Comparison of ENCODE assay signal across 24 mouse cellular contexts in the genomic region with DNA sequence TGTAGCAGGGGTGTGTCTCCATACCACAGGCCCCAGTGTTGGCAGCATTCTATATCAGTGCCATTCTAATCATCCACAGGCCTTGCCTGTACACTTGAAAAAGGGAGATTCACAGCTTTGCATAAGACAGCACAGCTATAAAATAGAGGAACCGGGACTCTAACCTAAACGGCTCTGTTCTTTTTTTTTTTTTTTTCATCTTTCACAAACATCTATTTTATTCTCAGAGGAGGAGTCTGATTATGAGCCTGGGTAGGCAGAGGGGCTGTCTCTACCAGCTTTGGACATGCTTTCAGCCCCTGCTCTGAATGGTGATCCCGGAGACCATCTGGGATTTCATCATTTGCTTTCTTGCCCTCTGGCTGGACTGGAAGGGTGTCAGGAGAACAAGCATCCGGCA.
DNase-seq lines count a peak whose midpoint lies in the region; ATAC-seq and TF ChIP-seq lines count a peak whose summit lies in the region.
"Had no signal": no experiment of that assay in that cellular context is flagged by ENCODE, and none has a peak within 500 bp of the region (broad histone marks: within the 10 kb centered on the region; RNA-seq: fewer than 3 reads in every experiment).

No protein-coding gene starts in this region.

- dilution Hi-C loops in CH12.LX (cut with MboI; ENCODE audit: extremely low pct_ligation_motif_present, extremely low pct_unique_long_range_greater_than_20kb, low sequenced_read_pairs): no loop called here

- WGBS in forebrain, embryonic 16.5 days: 89% methylated on average over 4 of the region's 4 CpGs

- H3K4me1 ChIP-seq in CH12.LX (ENCODE audit: control insufficient read depth in 1 of 2, insufficient read depth in 2 of 2): peaks cover 0 to 13% of the 10 kb centered on the region in 2 experiments; a peak in 2 of 4 replicates
- no peaks in the 10 kb centered on the region for H3K4me1 ChIP-seq in forebrain, embryonic 16.5 days (replicated peaks; ENCODE audit: control insufficient read depth, insufficient read depth, low read length)

- H3K4me2 ChIP-seq in CH12.LX (ENCODE audit: insufficient read depth, low read depth, poor library complexity, severe bottlenecking): no peak overlapping the region
- no peak overlapping the region for H3K4me2 ChIP-seq in forebrain, embryonic 16.5 days (ENCODE audit: low read length)

- in situ Hi-C loops in CH12.LX (cut with MboI; ENCODE audit: low pct_ligation_motif_present, low pct_unique_long_range_greater_than_20kb, low sequenced_read_pairs): no loop called here

- H3K9me3 ChIP-seq in CH12.LX (replicated peaks; ENCODE audit: low read length): no peaks in the 10 kb centered on the region
- no peaks in the 10 kb centered on the region for H3K9me3 ChIP-seq in forebrain, embryonic 16.5 days (ENCODE audit: control insufficient read depth, low read length)

- H3K36me3 ChIP-seq in CH12.LX (replicated peaks in 1 of 2; ENCODE audit: control insufficient read depth in 1 of 2, insufficient read depth in 1 of 2, low read length in 1 of 2): no peaks in the 10 kb centered on the region
- no peaks in the 10 kb centered on the region for H3K36me3 ChIP-seq in splenic B cell, adult 2 months (ENCODE audit: control insufficient read depth, insufficient read depth, low read length, poor library complexity, severe bottlenecking)
- H3K36me3 ChIP-seq in forebrain, embryonic 16.5 days (ENCODE audit: control insufficient read depth, insufficient read depth): no peaks in the 10 kb centered on the region
- H3K36me3 ChIP-seq: G1E had no signal

- no peak for TF ChIP-seq RAD21 in CH12.LX (IDR thresholded peaks at IDR 0.05; ENCODE audit: low read depth, low read length)

- no peak for TF ChIP-seq EP300 in CH12.LX (IDR thresholded peaks at IDR 0.05; ENCODE audit: low read length)

- H3K79me2 ChIP-seq in CH12.LX (replicated peaks; ENCODE audit: control insufficient read depth, extremely low read depth, insufficient read depth, poor library complexity, severe bottlenecking): no peaks in the 10 kb centered on the region

- H3K27ac ChIP-seq in CH12.LX (ENCODE audit: insufficient read depth, low read depth): no peak overlapping the region
- H3K27ac ChIP-seq in forebrain, embryonic 16.5 days (ENCODE audit: low read length): no peak overlapping the region

- no peak for TF ChIP-seq POLR2A in CH12.LX (IDR thresholded peaks at IDR 0.05; ENCODE audit: low read depth, low read length)

- H3K27me3 ChIP-seq in CH12.LX (replicated peaks): no peaks in the 10 kb centered on the region
- H3K27me3 ChIP-seq in splenic B cell, adult 2 months (ENCODE audit: control insufficient read depth, insufficient read depth, low read length, poor library complexity, severe bottlenecking): no peaks in the 10 kb centered on the region
- no peaks in the 10 kb centered on the region for H3K27me3 ChIP-seq in forebrain, embryonic 16.5 days (replicated peaks; ENCODE audit: control insufficient read depth, insufficient read depth, low read length)
- H3K27me3 ChIP-seq: Patski had no signal

- no peak overlapping the region for H3K9ac ChIP-seq in CH12.LX (ENCODE audit: insufficient read depth, low read depth)
- H3K9ac ChIP-seq in forebrain, embryonic 16.5 days (replicated peaks; ENCODE audit: low read depth, low read length): no peak overlapping the region

- no peak for ATAC-seq in forebrain, embryonic 16.5 days
- ATAC-seq: activated CD4-positive, CD25-positive, alpha-beta regulatory T cell, adult 4 months; CD4-positive, CD25-positive, alpha-beta regulatory T cell, adult 4 months; Patski had no signal

- no peak overlapping the region for H3K4me3 ChIP-seq in CH12.LX (replicated peaks in 1 of 3; ENCODE audit: low read depth in 2 of 3, low read length in 2 of 3, poor library complexity in 1 of 3)
- H3K4me3 ChIP-seq in forebrain, embryonic 16.5 days (replicated peaks; ENCODE audit: low read length): no peak overlapping the region

- TF ChIP-seq CTCF in CH12.LX (conservative IDR thresholded peaks at IDR 0.05 in 1 of 2, IDR thresholded peaks at IDR 0.05 in 1 of 2; ENCODE audit: low read depth in 2 of 2, low read length in 2 of 2): no peak

- peak; percentile 61 for DNase-seq in heart, adult 11 months
- DNase-seq in heart, adult 8-10 months (ENCODE audit: low spot score): no peak
- DNase-seq in A20 (ENCODE audit: low read depth, low spot score) (peak; percentile 7), CH12.LX (ENCODE audit: extremely low read depth) (no peak)
- DNase-seq in splenic B cell, adult 2 months (ENCODE audit: low read depth, low spot score): peak; percentile 25
- no peak for DNase-seq in c-Kit-positive CD71-positive TER-119-positive erythroid progenitor cells, embryonic 14.5 days (ENCODE audit: low spot score)
- no peak for DNase-seq in cerebellum, postnatal 4 days (ENCODE audit: low spot score in 2 of 2)
- DNase-seq: adrenal gland, adult 2 months; adrenal gland, adult 8-10 months; adrenal gland, postnatal 10 days; adrenal gland, postnatal 14 days; adrenal gland, postnatal 25 days; adrenal gland, postnatal 36 days; B cell, adult 2 months; cerebellum, adult 11 months; cerebellum, adult 11-12 months; cerebellum, adult 18-20 months; cerebellum, adult 2 months; cerebellum, adult 8-10 months had no signal

TF ChIP-seq in CH12.LX, 34 proteins besides CTCF, POLR2A, EP300 and RAD21:
- TF ChIP-seq RCOR1 (conservative IDR thresholded peaks at IDR 0.05; ENCODE audit: low read depth, low read length) (no peak), ZNF384 (IDR thresholded peaks at IDR 0.05; ENCODE audit: low read depth, low read length) (peak; percentile 57; the same call in 1 of the 2 replicates), HCFC1 (IDR thresholded peaks at IDR 0.05; ENCODE audit: low read depth, low read length) (no peak)

Comparison
In these comparisons a context has a peak if more than half of its experiments do, and no peak if none do; other contexts are left out.
1. DNase-seq: peak in heart, adult 11 months (single experiment), A20 (single experiment) and splenic B cell, adult 2 months (single experiment); none in heart, adult 8-10 months (single experiment), CH12.LX (single experiment), c-Kit-positive CD71-positive TER-119-positive erythroid progenitor cells, embryonic 14.5 days (single experiment) and cerebellum, postnatal 4 days (0 of 2).